Mouse (Mus musculus) heart, adult 2 months (tissue): ENCODE measurements around the gene Ikzf3.

Experiments used
- CTCF ChIP-seq: fragments of 200-600 bp; IDR thresholded peaks from 2 replicates; pipeline ENCODE4 v1.8.1; 2022; ENCODE audit warnings: antibody characterized with exemption, mild to moderate bottlenecking, moderate library complexity
- POLR2A ChIP-seq: fragments of 200-500 bp; IDR thresholded peaks from 2 replicates; pipeline ENCODE4 v1.6.1; 2011; ENCODE audit warnings: mild to moderate bottlenecking, low read depth, low read length, control low read depth; ENCODE audit not compliant: insufficient read depth

DNA sequence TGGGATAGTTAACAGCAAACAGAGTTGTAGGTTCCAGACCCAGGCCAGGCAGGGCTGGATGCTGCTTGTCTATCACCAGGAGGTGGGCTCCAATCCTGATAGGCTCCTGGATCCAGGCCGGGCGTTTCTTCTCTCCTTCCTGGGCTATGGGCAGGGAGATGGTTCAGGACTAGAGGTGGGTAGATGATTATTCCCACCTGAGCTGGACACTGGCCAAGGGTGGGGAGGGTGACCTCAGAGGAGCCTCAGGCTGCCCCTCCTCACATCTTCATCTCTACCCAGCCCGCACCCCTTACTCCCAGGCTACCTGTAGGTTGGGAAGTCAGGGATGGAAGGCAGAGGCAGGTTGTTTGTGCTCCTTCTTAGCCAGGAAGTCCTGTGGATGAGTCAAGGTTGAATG lies 96.4 kb downstream of the Ikzf3 start:
- TF ChIP-seq POLR2A (no peak), CTCF (no peak)
